Mouse (Mus musculus): ENCODE measurements around the gene Rftn1.

DNA sequence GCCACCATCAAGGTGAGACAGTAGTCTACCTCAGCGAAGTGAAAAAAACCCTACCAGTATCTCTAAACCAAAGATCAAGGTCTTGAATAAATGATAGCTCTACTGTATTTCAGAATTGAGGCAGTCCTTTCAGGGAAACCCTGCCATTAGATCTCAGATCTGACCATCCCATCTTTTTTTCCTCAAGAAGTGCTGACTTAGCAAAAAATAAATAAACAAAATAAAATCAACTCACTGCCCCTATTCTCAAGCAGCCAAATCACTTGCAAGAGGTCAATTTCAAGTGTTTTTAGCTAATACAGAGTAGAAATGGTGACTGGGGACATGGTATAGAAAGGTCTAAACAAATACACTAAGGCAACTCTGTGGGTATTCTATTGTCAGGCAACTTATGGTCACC, 136.5 kb downstream of the Rftn1 start:
- no peak for TF ChIP-seq USF1 (IDR thresholded peaks at IDR 0.05; ENCODE audit: low read depth, low read length)
- TF ChIP-seq CTCF (conservative IDR thresholded peaks at IDR 0.05 in 1 of 2, IDR thresholded peaks at IDR 0.05 in 1 of 2; ENCODE audit: low read depth in 2 of 2, low read length in 2 of 2): no peak
